Mouse (Mus musculus) megakaryocyte, embryonic 14.5 days (primary cell): ENCODE measurements around the gene Rnf19b.

Source experiments
- FLI1 ChIP-seq: IDR thresholded peaks from 2 replicates; pipeline ENCODE4 v1.6.1; 2012; ENCODE audit warnings: low read length, inconsistent platforms, mixed read lengths
- GATA1 ChIP-seq: IDR thresholded peaks from 3 replicates; pipeline ENCODE4 v1.6.1; 2012; ENCODE audit warnings: mixed read lengths, low read length, inconsistent platforms, borderline replicate concordance

- TF ChIP-seq GATA1 = no peak
- no peak for TF ChIP-seq FLI1
Measured at GRCm38 (mm10) chr4:129125736-129126451, 67.8 kb downstream of the Rnf19b start.
